Mouse (Mus musculus) layer of hippocampus, adult 2 months (tissue): ENCODE data around the gene Helt. TPM values are rescaled to one million over a fixed set of nuclear protein-coding genes. Genes with fewer than 3 reads are reported as not detected.

Experiments used
- DNase-seq, 2 experiments: peaks; one replicate each; pipeline ENCODE4 v3.0.0; 2022; ENCODE audit warnings: low spot score in 2 of 2
- H3K27ac ChIP-seq: fragments of 200-600 bp; 2 replicates; pipeline ENCODE4 v1.8.1; 2022
- H3K4me3 ChIP-seq: fragments of 200-600 bp; 2 replicates; pipeline ENCODE4 v1.8.1; 2022; ENCODE audit warnings: mild to moderate bottlenecking
- CTCF ChIP-seq: fragments of 200-600 bp; conservative IDR thresholded peaks from 2 replicates; pipeline ENCODE4 v1.8.1; 2022; ENCODE audit warnings: antibody characterized with exemption, mild to moderate bottlenecking, moderate library complexity
- total RNA-seq, 2 experiments: library from RNA; stranded (reverse); gene quantifications; 2 replicates each; pipeline ENCODE4 v1.2.3; 2021

Gene Helt
- total RNA-seq, 2 experiments from 2014 or later, result not detected

GRCm38 (mm10) chr8:46322421-46322820 is 27.9 kb upstream of the Helt start:
- TF ChIP-seq CTCF, result no peak
- no peak for DNase-seq
- Histone ChIP-seq H3K27ac (no peak overlapping the region), H3K4me3 (no peak overlapping the region)

GRCm38 (mm10) chr8:46318802-46319201 is 24.3 kb upstream of the Helt start:
- no peak overlapping the region for H3K4me3 ChIP-seq
- no peak for DNase-seq

GRCm38 (mm10) chr8:46317161-46317560 is 22.7 kb upstream of the Helt start:
- no peak for TF ChIP-seq CTCF
- H3K4me3 ChIP-seq, result no peak overlapping the region
- DNase-seq, result no peak

More at GRCm38 (mm10) chr8:46318802-46319201, 24.3 kb upstream of the Helt start:
- no peak overlapping the region for H3K27ac ChIP-seq
- no peak for TF ChIP-seq CTCF

GRCm38 (mm10) chr8:46313798-46314197 is 19.3 kb upstream of the Helt start:
- Histone ChIP-seq H3K27ac (no peak overlapping the region), H3K4me3 (no peak overlapping the region)
- TF ChIP-seq CTCF, result no peak
- DNase-seq, result no peak

More at GRCm38 (mm10) chr8:46317161-46317560, 22.7 kb upstream of the Helt start:
- H3K27ac ChIP-seq, result no peak overlapping the region

- TF ChIP-seq CTCF, result peak; percentile 97
- no peak overlapping the region for H3K4me3 ChIP-seq
- DNase-seq, result peak; percentile 79 to 87
- no peak overlapping the region for H3K27ac ChIP-seq
Measured at GRCm38 (mm10) chr8:46311159-46311558, 16.7 kb upstream of the Helt start.

- Histone ChIP-seq H3K4me3 (no peak overlapping the region), H3K27ac (no peak overlapping the region)
- TF ChIP-seq CTCF, result no peak
- no peak for DNase-seq
Measured at GRCm38 (mm10) chr8:46308189-46308588, 13.7 kb upstream of the Helt start.

GRCm38 (mm10) chr8:46305733-46306349 is 11.4 kb upstream of the Helt start:
- Histone ChIP-seq H3K27ac (no peak overlapping the region), H3K4me3 (no peak overlapping the region)
- peak; percentile 89 for TF ChIP-seq CTCF
- peak; percentile 25 to 46 for DNase-seq

- H3K4me3 ChIP-seq, result no peak overlapping the region
- TF ChIP-seq CTCF, result no peak
- no peak for DNase-seq
- H3K27ac ChIP-seq, result no peak overlapping the region
Measured at GRCm38 (mm10) chr8:46302121-46302520, 7.7 kb upstream of the Helt start.

- DNase-seq, result no peak
- no peak overlapping the region for H3K27ac ChIP-seq
- H3K4me3 ChIP-seq, result no peak overlapping the region
- no peak for TF ChIP-seq CTCF
Measured at GRCm38 (mm10) chr8:46298847-46299246, 4.4 kb upstream of the Helt start.

- TF ChIP-seq CTCF, result no peak
- Histone ChIP-seq H3K4me3 (no peak overlapping the region), H3K27ac (no peak overlapping the region)
- no peak for DNase-seq
Measured at GRCm38 (mm10) chr8:46296551-46296950, 2.1 kb upstream of the Helt start.

- no peak overlapping the region for H3K4me3 ChIP-seq
- no peak overlapping the region for H3K27ac ChIP-seq
- TF ChIP-seq CTCF, result no peak
- no peak for DNase-seq
Measured at GRCm38 (mm10) chr8:46295951-46296350, 1.5 kb upstream of the Helt start.

GRCm38 (mm10) chr8:46295101-46295534 is 647 bp upstream of the Helt start:
- no peak overlapping the region for H3K27ac ChIP-seq
- no peak for DNase-seq
- H3K4me3 ChIP-seq, result no peak overlapping the region
- no peak for TF ChIP-seq CTCF

- no peak for DNase-seq
- no peak overlapping the region for H3K4me3 ChIP-seq
- TF ChIP-seq CTCF, result no peak
- no peak overlapping the region for H3K27ac ChIP-seq
Measured at GRCm38 (mm10) chr8:46293741-46294151, 725 bp downstream of the Helt start.

- Histone ChIP-seq H3K27ac (no peak overlapping the region), H3K4me3 (no peak overlapping the region)
- DNase-seq, result no peak
- TF ChIP-seq CTCF, result no peak
Measured at GRCm38 (mm10) chr8:46293201-46293600, 1.3 kb downstream of the Helt start.
